Mouse (Mus musculus): ENCODE data around the gene Kcnc1. TPM values are rescaled to one million over a fixed set of nuclear protein-coding genes. Genes with fewer than 3 reads are reported as not detected.
A peak's percentile ranks its signal among the peaks of the same experiment; 100 is the strongest.

Gene Kcnc1
- polyA plus RNA-seq, 1 experiment = 0.34 TPM

- H3K36me3 ChIP-seq (ENCODE audit: control insufficient read depth, insufficient read depth, low read length) = no peaks in the 10 kb centered on the region
- no peak for TF ChIP-seq POLR2A (IDR thresholded peaks at IDR 0.05; ENCODE audit: low read depth, low read length)
- TF ChIP-seq CTCF (IDR thresholded peaks at IDR 0.05; ENCODE audit: extremely low read depth, insufficient read length, insufficient replicate concordance, low read depth, low read length) = no peak
- no peaks in the 10 kb centered on the region for H3K27me3 ChIP-seq (ENCODE audit: control insufficient read depth, insufficient read depth, low read length)
- 65% methylated on average over 7 of the region's 7 CpGs for WGBS
- H3K4me1 ChIP-seq (ENCODE audit: control insufficient read depth, insufficient read depth, insufficient read length, low read length) = peaks cover 3% of the 10 kb centered on the region; the same call in 1 of the 2 replicates
- no peak overlapping the region for H3K4me3 ChIP-seq (ENCODE audit: low read depth, low read length)
- H3K27ac ChIP-seq (ENCODE audit: insufficient read depth, low read depth, low read length) = no peak overlapping the region
Observed at GRCm38 (mm10) chr7:46471054-46471737, 74.9 kb downstream of the Kcnc1 start.

- Histone ChIP-seq H3K4me1 (ENCODE audit: control insufficient read depth, insufficient read depth, insufficient read length, low read length) (peaks cover 3% of the 10 kb centered on the region; the same call in 1 of the 2 replicates), H3K27me3 (ENCODE audit: control insufficient read depth, insufficient read depth, low read length) (no peaks in the 10 kb centered on the region), H3K27ac (ENCODE audit: insufficient read depth, low read depth, low read length) (no peak overlapping the region), H3K36me3 (ENCODE audit: control insufficient read depth, insufficient read depth, low read length) (no peaks in the 10 kb centered on the region), H3K4me3 (ENCODE audit: low read depth, low read length) (no peak overlapping the region)
- WGBS = 80% methylated on average over 9 of the region's 9 CpGs
- TF ChIP-seq CTCF (IDR thresholded peaks at IDR 0.05; ENCODE audit: extremely low read depth, insufficient read length, insufficient replicate concordance, low read depth, low read length) = no peak
- TF ChIP-seq POLR2A (IDR thresholded peaks at IDR 0.05; ENCODE audit: low read depth, low read length) = no peak
Observed at GRCm38 (mm10) chr7:46473141-46473540, 76.8 kb downstream of the Kcnc1 start.

GRCm38 (mm10) chr7:46475464-46475863, 79.2 kb downstream of the Kcnc1 start:
- Histone ChIP-seq H3K4me1 (ENCODE audit: control insufficient read depth, insufficient read depth, insufficient read length, low read length) (no peaks in the 10 kb centered on the region), H3K27ac (ENCODE audit: insufficient read depth, low read depth, low read length) (no peak overlapping the region), H3K4me3 (ENCODE audit: low read depth, low read length) (no peak overlapping the region), H3K27me3 (ENCODE audit: control insufficient read depth, insufficient read depth, low read length) (no peaks in the 10 kb centered on the region), H3K36me3 (ENCODE audit: control insufficient read depth, insufficient read depth, low read length) (no peaks in the 10 kb centered on the region)
- TF ChIP-seq POLR2A (IDR thresholded peaks at IDR 0.05; ENCODE audit: low read depth, low read length) (no peak), CTCF (IDR thresholded peaks at IDR 0.05; ENCODE audit: extremely low read depth, insufficient read length, insufficient replicate concordance, low read depth, low read length) (no peak)
- 67% methylated on average over 5 of the region's 5 CpGs for WGBS

- Histone ChIP-seq H3K36me3 (ENCODE audit: control insufficient read depth, insufficient read depth, low read length) (no peaks in the 10 kb centered on the region), H3K4me3 (ENCODE audit: low read depth, low read length) (no peak overlapping the region), H3K27ac (ENCODE audit: insufficient read depth, low read depth, low read length) (no peak overlapping the region), H3K27me3 (ENCODE audit: control insufficient read depth, insufficient read depth, low read length) (no peaks in the 10 kb centered on the region), H3K4me1 (ENCODE audit: control insufficient read depth, insufficient read depth, insufficient read length, low read length) (peaks cover 7% of the 10 kb centered on the region; the same call in 1 of the 2 replicates)
- no peak for TF ChIP-seq POLR2A (IDR thresholded peaks at IDR 0.05; ENCODE audit: low read depth, low read length)
- 95% methylated on average over 3 of the region's 3 CpGs for WGBS
Observed at GRCm38 (mm10) chr7:46477456-46477855, 81.2 kb downstream of the Kcnc1 start.

GRCm38 (mm10) chr7:46479793-46480192, 83.5 kb downstream of the Kcnc1 start:
- H3K4me1 ChIP-seq (ENCODE audit: control insufficient read depth, insufficient read depth, insufficient read length, low read length) = peaks cover 8% of the 10 kb centered on the region; the same call in 1 of the 2 replicates
- no peak overlapping the region for H3K4me3 ChIP-seq (ENCODE audit: low read depth, low read length)
- H3K27ac ChIP-seq (ENCODE audit: insufficient read depth, low read depth, low read length) = no peak overlapping the region
- no peaks in the 10 kb centered on the region for H3K27me3 ChIP-seq (ENCODE audit: control insufficient read depth, insufficient read depth, low read length)
- WGBS = 71% methylated on average over 6 of the region's 6 CpGs
- H3K36me3 ChIP-seq (ENCODE audit: control insufficient read depth, insufficient read depth, low read length) = no peaks in the 10 kb centered on the region
- TF ChIP-seq CTCF (IDR thresholded peaks at IDR 0.05; ENCODE audit: extremely low read depth, insufficient read length, insufficient replicate concordance, low read depth, low read length) (no peak), POLR2A (IDR thresholded peaks at IDR 0.05; ENCODE audit: low read depth, low read length) (no peak)

GRCm38 (mm10) chr7:46482099-46482531, 85.8 kb downstream of the Kcnc1 start:
- WGBS = 53% methylated on average over 2 of the region's 2 CpGs
- TF ChIP-seq POLR2A (IDR thresholded peaks at IDR 0.05; ENCODE audit: low read depth, low read length) (no peak), CTCF (IDR thresholded peaks at IDR 0.05; ENCODE audit: extremely low read depth, insufficient read length, insufficient replicate concordance, low read depth, low read length) (no peak)
- Histone ChIP-seq H3K27ac (ENCODE audit: insufficient read depth, low read depth, low read length) (0 out of 2 replicates have a peak overlapping the region, but pooled peaks have one; percentile 21), H3K36me3 (ENCODE audit: control insufficient read depth, insufficient read depth, low read length) (no peaks in the 10 kb centered on the region), H3K27me3 (ENCODE audit: control insufficient read depth, insufficient read depth, low read length) (no peaks in the 10 kb centered on the region), H3K4me1 (ENCODE audit: control insufficient read depth, insufficient read depth, insufficient read length, low read length) (peaks cover 8% of the 10 kb centered on the region; the same call in 1 of the 2 replicates), H3K4me3 (ENCODE audit: low read depth, low read length) (no peak overlapping the region)

GRCm38 (mm10) chr7:46483050-46483449, 86.8 kb downstream of the Kcnc1 start:
- Histone ChIP-seq H3K27me3 (ENCODE audit: control insufficient read depth, insufficient read depth, low read length) (no peaks in the 10 kb centered on the region), H3K4me3 (ENCODE audit: low read depth, low read length) (no peak overlapping the region)
- WGBS = 89% methylated on average over 10 of the region's 10 CpGs

More at GRCm38 (mm10) chr7:46483050-46483449, 86.8 kb downstream of the Kcnc1 start:
- no peaks in the 10 kb centered on the region for H3K36me3 ChIP-seq (ENCODE audit: control insufficient read depth, insufficient read depth, low read length)
- H3K27ac ChIP-seq (ENCODE audit: insufficient read depth, low read depth, low read length) = no peak overlapping the region
- peaks cover 8% of the 10 kb centered on the region; the same call in 1 of the 2 replicates for H3K4me1 ChIP-seq (ENCODE audit: control insufficient read depth, insufficient read depth, insufficient read length, low read length)
- TF ChIP-seq CTCF (IDR thresholded peaks at IDR 0.05; ENCODE audit: extremely low read depth, insufficient read length, insufficient replicate concordance, low read depth, low read length) (no peak), POLR2A (IDR thresholded peaks at IDR 0.05; ENCODE audit: low read depth, low read length) (no peak)
